In the genomic region with DNA sequence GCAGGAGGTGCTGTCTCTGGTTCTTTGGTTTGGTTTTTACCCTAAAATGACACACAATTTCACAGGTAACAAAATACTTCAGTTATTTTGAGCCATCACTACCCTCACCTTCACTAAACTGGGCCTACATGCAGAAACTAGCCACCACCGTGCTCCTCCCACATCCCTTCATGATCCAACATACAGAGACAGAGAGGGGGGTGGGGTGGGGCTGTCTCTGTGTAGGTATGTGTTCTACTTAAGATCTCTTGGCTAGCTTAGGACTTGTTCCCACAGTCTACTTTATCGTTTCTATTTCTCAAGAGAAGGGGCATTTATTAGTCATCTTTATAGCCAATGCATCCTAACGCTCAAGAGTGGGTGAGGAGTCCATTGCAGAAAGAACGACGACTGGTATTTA, we compare ENCODE assay signal across 8 mouse cellular contexts. TPM values are rescaled to one million over a fixed set of nuclear protein-coding genes. Genes with fewer than 3 reads are reported as not detected.
DNase-seq lines count a peak whose midpoint lies in the region; ATAC-seq and TF ChIP-seq lines count a peak whose summit lies in the region.

No protein-coding gene starts in this region.

- peak overlapping the region; percentile 88 for H3K4me2 ChIP-seq in heart, embryonic 15.5 days

- H3K4me3 ChIP-seq in kidney, adult 2 months (ENCODE audit: insufficient read depth, low read depth, low read length): peak overlapping the region; percentile 89
- H3K4me3 ChIP-seq in MEL (ENCODE audit: control insufficient read depth in 1 of 2, insufficient read depth in 1 of 2, low read depth in 2 of 2, low read length in 2 of 2): peak overlapping the region; percentile 86 to 90
- peak overlapping the region; percentile 83 for H3K4me3 ChIP-seq in heart, embryonic 15.5 days
- peak overlapping the region; percentile 86 for H3K4me3 ChIP-seq in small intestine, adult 2 months (ENCODE audit: low read depth, low read length)

- no peak for TF ChIP-seq POLR2A in kidney, adult 2 months (IDR thresholded peaks at IDR 0.05; ENCODE audit: low read depth, low read length)
- no peak for TF ChIP-seq POLR2A in MEL (IDR thresholded peaks at IDR 0.05; ENCODE audit: control insufficient read depth in 1 of 2, insufficient read depth in 1 of 2, low read depth in 1 of 2, low read length in 2 of 2, poor library complexity in 1 of 2)
- no peak for TF ChIP-seq POLR2A in small intestine, adult 2 months (IDR thresholded peaks at IDR 0.05; ENCODE audit: low read depth, low read length)

- TF ChIP-seq CTCF in kidney, adult 2 months (conservative IDR thresholded peaks at IDR 0.05; ENCODE audit: insufficient read depth, insufficient read length, low read depth, low read length): no peak
- no peak for TF ChIP-seq CTCF in MEL (IDR thresholded peaks at IDR 0.05 in 2 of 3, conservative IDR thresholded peaks at IDR 0.05 in 1 of 3; ENCODE audit: control insufficient read depth in 1 of 3, insufficient read depth in 1 of 3, low read depth in 2 of 3, low read length in 3 of 3, poor library complexity in 1 of 3, severe bottlenecking in 1 of 3)
- no peak for TF ChIP-seq CTCF in small intestine, adult 2 months (IDR thresholded peaks at IDR 0.05; ENCODE audit: extremely low read depth, insufficient read length, insufficient replicate concordance, low read depth, low read length)

- TF ChIP-seq RAD21 in MEL (IDR thresholded peaks at IDR 0.05; ENCODE audit: low read depth, low read length): no peak

- H3K27me3 ChIP-seq in kidney, adult 2 months (replicated peaks; ENCODE audit: control insufficient read depth, insufficient read depth, low read length): no peaks in the 10 kb centered on the region
- H3K27me3 ChIP-seq in MEL (ENCODE audit: control insufficient read depth in 1 of 2, insufficient read depth in 2 of 2, low read length in 2 of 2): no peaks in the 10 kb centered on the region
- no peaks in the 10 kb centered on the region for H3K27me3 ChIP-seq in heart, embryonic 15.5 days
- H3K27me3 ChIP-seq in small intestine, adult 2 months (ENCODE audit: control insufficient read depth, insufficient read depth, low read length): no peaks in the 10 kb centered on the region

- 4% methylated on average over 5 of the region's 5 CpGs for WGBS in kidney, adult 2 months
- WGBS in heart, embryonic 15.5 days: 5% methylated on average over 5 of the region's 5 CpGs
- WGBS in small intestine, adult 2 months: 3% methylated on average over 5 of the region's 5 CpGs

- H3K4me1 ChIP-seq in kidney, adult 2 months (ENCODE audit: control insufficient read depth, insufficient read depth, low read length): peaks cover 9% of the 10 kb centered on the region; the same call in 1 of the 2 replicates
- peaks cover 0 to 2% of the 10 kb centered on the region in 2 experiments; a peak in 1 of 4 replicates for H3K4me1 ChIP-seq in MEL (ENCODE audit: control insufficient read depth in 1 of 2, insufficient read depth in 2 of 2, low read length in 2 of 2)
- H3K4me1 ChIP-seq in heart, embryonic 15.5 days (replicated peaks): peaks cover 11% of the 10 kb centered on the region
- peaks cover 3% of the 10 kb centered on the region for H3K4me1 ChIP-seq in small intestine, adult 2 months (ENCODE audit: control insufficient read depth, insufficient read depth, insufficient read length, low read length)

- TF ChIP-seq EP300 in MEL (IDR thresholded peaks at IDR 0.05; ENCODE audit: low read depth in 1 of 2, low read length in 2 of 2): no peak

- ATAC-seq in heart, embryonic 15.5 days (replicated peaks; ENCODE audit: insufficient number of reproducible peaks, insufficient read depth, low FRiP score, low read depth): no peak

- no peaks in the 10 kb centered on the region for H3K9me3 ChIP-seq in MEL (replicated peaks; ENCODE audit: insufficient read depth, low read length)
- no peaks in the 10 kb centered on the region for H3K9me3 ChIP-seq in heart, embryonic 15.5 days (replicated peaks)

- peaks cover 2% of the 10 kb centered on the region; the same call in 1 of the 2 replicates for H3K79me2 ChIP-seq in MEL (ENCODE audit: control insufficient read depth, insufficient read depth, low read length, poor library complexity)

- no peaks in the 10 kb centered on the region for H3K36me3 ChIP-seq in kidney, adult 2 months (ENCODE audit: control insufficient read depth, insufficient read depth, low read length)
- H3K36me3 ChIP-seq in MEL (ENCODE audit: control insufficient read depth in 1 of 2, insufficient read depth in 2 of 2, low read length in 2 of 2): peaks cover 0 to 8% of the 10 kb centered on the region in 2 experiments; a peak in 3 of 4 replicates
- H3K36me3 ChIP-seq in heart, embryonic 15.5 days: peaks cover 27% of the 10 kb centered on the region
- H3K36me3 ChIP-seq in small intestine, adult 2 months (ENCODE audit: control insufficient read depth, insufficient read depth, low read length): peaks cover 5% of the 10 kb centered on the region

- H3K9ac ChIP-seq in MEL (ENCODE audit: control insufficient read depth, low read depth, low read length, poor library complexity, severe bottlenecking): peak overlapping the region; percentile 75
- H3K9ac ChIP-seq in heart, embryonic 15.5 days: peak overlapping the region; percentile 81

- DNase-seq in kidney, adult 2 months: peak; percentile 7
- DNase-seq in kidney, postnatal 25 days: no peak
- peak; percentile 72 for DNase-seq in MEL (ENCODE audit: low read depth, low spot score)
- peak; percentile 23 to 59 for DNase-seq in cerebellum, postnatal 25 days
- DNase-seq in liver: peak; percentile 45
- DNase-seq in gastrocnemius, postnatal 4 days (ENCODE audit: low spot score in 2 of 2): no peak

- H3K27ac ChIP-seq in kidney, adult 2 months (ENCODE audit: insufficient read depth, low read depth, low read length): peak overlapping the region; percentile 76
- H3K27ac ChIP-seq in MEL (ENCODE audit: control insufficient read depth, low read depth, low read length): peak overlapping the region; percentile 85
- peak overlapping the region; percentile 99 for H3K27ac ChIP-seq in heart, embryonic 15.5 days
- H3K27ac ChIP-seq in small intestine, adult 2 months (ENCODE audit: insufficient read depth, low read depth, low read length): peak overlapping the region; percentile 93

TF ChIP-seq in MEL, 35 proteins besides CTCF, POLR2A, EP300 and RAD21:
- no peak for TF ChIP-seq ZC3H11A (IDR thresholded peaks at IDR 0.05; ENCODE audit: low read depth, low read length)
- no peak for TF ChIP-seq KAT2A (conservative IDR thresholded peaks at IDR 0.05; ENCODE audit: low read depth, low read length)
- TF ChIP-seq ETS1 (IDR thresholded peaks at IDR 0.05; ENCODE audit: low read depth, low read length): no peak; the same call in 1 of the 2 replicates
- no peak for TF ChIP-seq ELF1 (IDR thresholded peaks at IDR 0.05; ENCODE audit: low read depth, low read length)
- TF ChIP-seq GABPA (IDR thresholded peaks at IDR 0.05; ENCODE audit: low read depth, low read length): no peak
- TF ChIP-seq CHD1 (IDR thresholded peaks at IDR 0.05; ENCODE audit: low read depth, low read length): no peak; the same call in 1 of the 2 replicates
- TF ChIP-seq MAFK (IDR thresholded peaks at IDR 0.05; ENCODE audit: borderline replicate concordance, low read depth, low read length): no peak
- no peak for TF ChIP-seq RCOR1 (IDR thresholded peaks at IDR 0.05; ENCODE audit: low read depth, low read length)
- no peak for TF ChIP-seq POLR2AphosphoS5 (IDR thresholded peaks at IDR 0.05; ENCODE audit: borderline replicate concordance, low read depth, low read length)
- no peak for TF ChIP-seq HCFC1 (IDR thresholded peaks at IDR 0.05; ENCODE audit: low read depth, low read length)
- TF ChIP-seq MYB (IDR thresholded peaks at IDR 0.05; ENCODE audit: low read depth, low read length): no peak
- no peak for TF ChIP-seq MXI1 (IDR thresholded peaks at IDR 0.05; ENCODE audit: low read depth, low read length)
- no peak for TF ChIP-seq ZKSCAN1 (IDR thresholded peaks at IDR 0.05; ENCODE audit: low read depth, low read length)

RNA-seq across cellular contexts. Expression of a gene that starts 0.7 kb away (rescaled TPM):
- polyA plus RNA-seq in kidney, adult 2 months (2012; rRNA removed): 36.8 and 40.3 TPM in 2 replicates
- total RNA-seq in MEL (2012; rRNA removed): 35.7 and 51.4 TPM in 2 replicates
- 10 to 100 TPM in 1 of 2 experiments, not detected in 1; 61.7 TPM for polyA plus RNA-seq in MEL (2012; ENCODE audit: insufficient read depth in 1 of 2, insufficient read length in 2 of 2, low read depth in 1 of 2, low replicate concordance in 2 of 2, missing spikeins in 1 of 2)
- polyA plus RNA-seq in heart, embryonic 15.5 days (2015; fragmentation: Nextera tagmentation; extraction: Ambion mirVana): 31.0 and 40.8 TPM in 2 replicates
- 17.0 and 23.4 TPM in 2 replicates for polyA plus RNA-seq in small intestine, adult 2 months (2012; rRNA removed)
- 10 to 100 TPM; 28.6 to 30.5 TPM for total RNA-seq in gastrocnemius, postnatal 4 days (2021)

RNA-seq across cellular contexts. Expression of a gene that starts 25.8 kb away (rescaled TPM):
- polyA plus RNA-seq in kidney, adult 2 months (2012; rRNA removed): 14.7 and 23.8 TPM in 2 replicates
- 44.0 and 49.0 TPM in 2 replicates for total RNA-seq in MEL (2012; rRNA removed)
- 10 to 100 TPM in 1 of 2 experiments, not detected in 1; 33.9 TPM for polyA plus RNA-seq in MEL (2012; ENCODE audit: insufficient read depth in 1 of 2, insufficient read length in 2 of 2, low read depth in 1 of 2, low replicate concordance in 2 of 2, missing spikeins in 1 of 2)
- polyA plus RNA-seq in heart, embryonic 15.5 days (2015; fragmentation: Nextera tagmentation; extraction: Ambion mirVana): 84.3 and 84.4 TPM in 2 replicates
- 1.3 and 3.7 TPM in 2 replicates for polyA plus RNA-seq in small intestine, adult 2 months (2012; rRNA removed)
- 10 to 100 TPM; 31.5 to 35.9 TPM for total RNA-seq in gastrocnemius, postnatal 4 days (2021)

RNA-seq across cellular contexts. Expression of a gene that starts 40.7 kb away (rescaled TPM):
- 24.3 and 28.1 TPM in 2 replicates for polyA plus RNA-seq in kidney, adult 2 months (2012; rRNA removed)
- total RNA-seq in MEL (2012; rRNA removed): 31.0 and 36.0 TPM in 2 replicates
- polyA plus RNA-seq in MEL (2012; ENCODE audit: insufficient read depth in 1 of 2, insufficient read length in 2 of 2, low read depth in 1 of 2, low replicate concordance in 2 of 2, missing spikeins in 1 of 2): 10 to 100 TPM in 1 of 2 experiments, not detected in 1; 62.0 TPM
- polyA plus RNA-seq in heart, embryonic 15.5 days (2015; fragmentation: Nextera tagmentation; extraction: Ambion mirVana): 83.1 and 85.4 TPM in 2 replicates
- 12.0 and 18.3 TPM in 2 replicates for polyA plus RNA-seq in small intestine, adult 2 months (2012; rRNA removed)
- total RNA-seq in gastrocnemius, postnatal 4 days (2021): 100 to 1,000 TPM; 177 to 218 TPM

Comparison
In these comparisons a context has a peak if more than half of its experiments do, and no peak if none do; other contexts are left out.
1. DNase-seq: peak in kidney, adult 2 months (single experiment), MEL (single experiment), cerebellum, postnatal 25 days (2 of 2) and liver (single experiment); none in kidney, postnatal 25 days (0 of 2) and gastrocnemius, postnatal 4 days (0 of 2).
2. Peak in every context shown above with its lines, with median percentiles within 50 percentile points of each other: H3K27ac ChIP-seq and H3K4me3 ChIP-seq.